Mouse (Mus musculus): ENCODE measurements around the gene Htra3. TPM values are rescaled to one million over a fixed set of nuclear protein-coding genes. Genes with fewer than 3 reads are reported as not detected.

The Htra3 gene
- polyA plus RNA-seq, 1 experiment: 9.8 TPM

DNA sequence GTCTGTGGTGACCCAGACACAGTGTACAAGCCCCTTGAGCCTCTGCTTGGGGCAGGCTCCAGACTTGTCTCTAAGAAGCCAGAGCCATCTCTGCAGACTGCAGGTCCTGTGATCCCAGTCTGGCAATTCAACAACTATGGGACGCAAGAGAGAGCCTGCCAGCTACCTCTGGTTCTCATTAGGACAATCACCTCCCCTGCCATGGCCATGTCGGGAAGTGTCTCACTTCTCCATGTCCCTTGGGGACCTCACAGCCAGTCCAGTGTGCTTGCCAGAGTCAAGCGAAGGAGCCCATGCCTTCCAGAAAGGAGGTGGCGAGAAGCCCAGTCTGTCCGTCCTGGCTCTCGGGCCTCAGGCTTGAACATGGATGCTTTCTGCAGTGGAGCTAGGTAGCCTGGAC lies 46.7 kb downstream of the Htra3 start:
- WGBS: 88% methylated on average over 6 of the region's 6 CpGs
- Histone ChIP-seq H3K4me3 (ENCODE audit: insufficient read depth, low read depth, low read length) (no peak overlapping the region), H3K27me3 (replicated peaks; ENCODE audit: control insufficient read depth, insufficient read depth, low read length) (no peaks in the 10 kb centered on the region), H3K4me1 (ENCODE audit: control insufficient read depth, insufficient read depth, low read length) (no peaks in the 10 kb centered on the region), H3K27ac (ENCODE audit: insufficient read depth, low read depth, low read length) (no peak overlapping the region), H3K36me3 (ENCODE audit: control insufficient read depth, insufficient read depth, low read length) (no peaks in the 10 kb centered on the region)
- TF ChIP-seq CTCF (conservative IDR thresholded peaks at IDR 0.05; ENCODE audit: insufficient read depth, insufficient read length, low read depth, low read length): no peak
- TF ChIP-seq POLR2A (IDR thresholded peaks at IDR 0.05; ENCODE audit: low read depth, low read length): no peak
- DNase-seq: no peak

DNA sequence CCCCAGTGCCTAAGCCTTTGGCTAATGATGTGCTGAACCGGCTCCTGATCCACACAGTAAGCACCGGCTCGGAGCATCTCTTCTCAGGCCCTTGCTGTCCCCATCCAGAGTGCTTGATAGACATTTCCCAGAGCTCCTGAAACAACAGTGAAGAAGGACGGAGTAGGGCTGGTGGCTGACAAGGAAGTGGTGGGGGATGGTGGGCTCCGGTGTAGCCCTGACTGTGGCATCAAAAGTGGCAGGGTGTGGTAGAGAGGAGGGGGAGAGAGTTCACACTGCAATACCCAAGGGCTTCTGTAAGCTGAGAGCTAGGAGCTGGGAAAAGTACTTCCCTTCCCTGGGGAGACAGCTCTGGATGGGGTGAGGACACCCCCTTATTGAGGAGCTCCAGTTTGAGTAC lies 47.8 kb downstream of the Htra3 start:
- 76% methylated on average over 5 of the region's 5 CpGs for WGBS
- Histone ChIP-seq H3K36me3 (ENCODE audit: control insufficient read depth, insufficient read depth, low read length) (no peaks in the 10 kb centered on the region), H3K4me1 (ENCODE audit: control insufficient read depth, insufficient read depth, low read length) (no peaks in the 10 kb centered on the region), H3K4me3 (ENCODE audit: insufficient read depth, low read depth, low read length) (no peak overlapping the region), H3K27me3 (replicated peaks; ENCODE audit: control insufficient read depth, insufficient read depth, low read length) (no peaks in the 10 kb centered on the region), H3K27ac (ENCODE audit: insufficient read depth, low read depth, low read length) (no peak overlapping the region)
- no peak for TF ChIP-seq CTCF (conservative IDR thresholded peaks at IDR 0.05; ENCODE audit: insufficient read depth, insufficient read length, low read depth, low read length)
- TF ChIP-seq POLR2A (IDR thresholded peaks at IDR 0.05; ENCODE audit: low read depth, low read length): no peak
- DNase-seq: no peak

DNA sequence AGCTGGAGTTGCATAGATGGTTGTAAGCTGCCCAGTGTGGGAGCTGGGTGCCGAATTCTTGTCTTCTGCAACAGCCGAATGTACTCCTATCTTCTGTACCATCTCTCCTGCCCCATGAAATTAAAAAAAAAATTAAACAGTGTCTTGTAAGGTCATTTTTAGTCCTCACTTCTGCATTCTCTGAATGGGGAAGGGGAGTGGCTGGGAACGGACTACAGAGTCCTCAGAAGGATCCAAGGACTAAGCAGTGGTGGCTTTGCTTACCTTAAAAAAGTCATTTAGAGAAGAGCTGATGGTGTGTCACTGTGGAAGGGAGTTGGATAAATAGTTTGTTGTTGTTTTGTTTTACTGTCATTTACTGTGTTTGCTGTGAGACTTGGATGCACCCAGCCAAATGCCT lies 48.4 kb downstream of the Htra3 start:
- no peak for DNase-seq
- TF ChIP-seq CTCF (conservative IDR thresholded peaks at IDR 0.05; ENCODE audit: insufficient read depth, insufficient read length, low read depth, low read length): no peak
- TF ChIP-seq POLR2A (IDR thresholded peaks at IDR 0.05; ENCODE audit: low read depth, low read length): no peak
- Histone ChIP-seq H3K36me3 (ENCODE audit: control insufficient read depth, insufficient read depth, low read length) (no peaks in the 10 kb centered on the region), H3K4me3 (ENCODE audit: insufficient read depth, low read depth, low read length) (no peak overlapping the region), H3K4me1 (ENCODE audit: control insufficient read depth, insufficient read depth, low read length) (no peaks in the 10 kb centered on the region), H3K27ac (ENCODE audit: insufficient read depth, low read depth, low read length) (no peak overlapping the region), H3K27me3 (replicated peaks; ENCODE audit: control insufficient read depth, insufficient read depth, low read length) (no peaks in the 10 kb centered on the region)
- 84% methylated on average over 3 of the region's 3 CpGs for WGBS

DNA sequence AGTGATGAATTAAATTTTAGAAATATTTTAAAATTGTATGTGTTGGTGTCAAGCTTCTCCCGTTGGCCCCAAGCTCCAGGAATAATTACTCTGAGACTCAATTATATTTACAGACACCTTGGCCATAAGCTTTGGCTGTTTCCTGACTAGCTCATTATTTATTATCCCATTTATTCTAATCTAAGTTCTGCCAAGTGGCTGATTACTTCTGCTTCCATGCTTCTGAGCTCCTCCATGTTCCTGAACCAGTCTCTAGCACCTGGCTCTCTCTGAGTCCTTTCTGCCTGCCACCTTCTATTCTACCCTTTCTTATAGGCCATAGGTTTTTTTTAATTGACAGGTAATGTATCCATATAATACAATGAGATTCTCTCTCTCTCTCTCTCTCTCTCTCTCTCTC lies 48.9 kb downstream of the Htra3 start:
- WGBS: 62% methylated on average over 1 of the region's 1 CpGs
- Histone ChIP-seq H3K4me3 (ENCODE audit: insufficient read depth, low read depth, low read length) (no peak overlapping the region), H3K27ac (ENCODE audit: insufficient read depth, low read depth, low read length) (no peak overlapping the region), H3K27me3 (replicated peaks; ENCODE audit: control insufficient read depth, insufficient read depth, low read length) (no peaks in the 10 kb centered on the region), H3K4me1 (ENCODE audit: control insufficient read depth, insufficient read depth, low read length) (no peaks in the 10 kb centered on the region), H3K36me3 (ENCODE audit: control insufficient read depth, insufficient read depth, low read length) (no peaks in the 10 kb centered on the region)
- TF ChIP-seq POLR2A (IDR thresholded peaks at IDR 0.05; ENCODE audit: low read depth, low read length) (no peak), CTCF (conservative IDR thresholded peaks at IDR 0.05; ENCODE audit: insufficient read depth, insufficient read length, low read depth, low read length) (no peak)
- no peak for DNase-seq

DNA sequence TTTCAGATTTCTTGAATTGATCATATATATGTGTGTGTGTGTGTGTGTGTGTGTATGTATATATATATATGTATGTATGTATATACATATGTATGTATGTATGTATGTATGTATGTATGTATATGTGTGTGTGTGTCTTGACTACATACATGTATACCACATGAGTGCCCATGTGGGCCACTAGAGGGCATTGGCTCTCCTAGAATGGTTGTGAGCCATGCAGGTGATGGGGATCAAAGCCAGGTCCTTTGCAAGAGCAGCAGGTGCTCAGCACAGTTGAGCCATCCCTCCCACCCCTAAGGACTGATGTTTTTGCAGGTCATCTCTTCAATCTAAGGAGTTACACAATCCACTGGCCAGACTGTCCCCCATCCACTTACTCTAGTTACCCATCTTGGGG lies 50.2 kb downstream of the Htra3 start:
- H3K4me1 ChIP-seq (ENCODE audit: control insufficient read depth, insufficient read depth, low read length): no peaks in the 10 kb centered on the region
- no peak overlapping the region for H3K4me3 ChIP-seq (ENCODE audit: insufficient read depth, low read depth, low read length)
- H3K27me3 ChIP-seq (replicated peaks; ENCODE audit: control insufficient read depth, insufficient read depth, low read length): no peaks in the 10 kb centered on the region
- no peak for DNase-seq
- no peak for TF ChIP-seq POLR2A (IDR thresholded peaks at IDR 0.05; ENCODE audit: low read depth, low read length)
- peak; percentile 57 for TF ChIP-seq CTCF (conservative IDR thresholded peaks at IDR 0.05; ENCODE audit: insufficient read depth, insufficient read length, low read depth, low read length)
- H3K36me3 ChIP-seq (ENCODE audit: control insufficient read depth, insufficient read depth, low read length): no peaks in the 10 kb centered on the region
- H3K27ac ChIP-seq (ENCODE audit: insufficient read depth, low read depth, low read length): no peak overlapping the region

DNA sequence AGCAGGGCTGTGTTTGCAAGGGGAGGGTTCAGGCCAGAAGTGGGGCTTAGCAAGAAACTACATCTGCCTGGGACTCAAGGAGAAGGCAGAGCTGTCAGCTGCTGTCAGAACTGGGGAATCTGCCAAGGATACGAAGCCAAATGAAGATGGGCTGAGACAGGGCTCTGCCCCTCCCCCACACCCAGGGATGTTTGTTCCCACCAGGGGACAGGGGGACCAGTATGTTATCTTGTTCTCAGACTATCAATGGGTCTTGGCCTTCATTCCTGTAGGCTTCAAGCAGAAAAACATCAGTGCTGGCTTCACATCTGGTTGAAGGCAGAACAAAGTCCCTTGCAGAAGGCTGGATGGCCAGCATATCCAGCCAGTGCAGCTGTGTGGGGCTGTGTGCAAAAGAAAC lies 50.9 kb downstream of the Htra3 start:
- H3K4me3 ChIP-seq (ENCODE audit: insufficient read depth, low read depth, low read length): no peak overlapping the region
- H3K36me3 ChIP-seq (ENCODE audit: control insufficient read depth, insufficient read depth, low read length): no peaks in the 10 kb centered on the region
- TF ChIP-seq CTCF (conservative IDR thresholded peaks at IDR 0.05; ENCODE audit: insufficient read depth, insufficient read length, low read depth, low read length): no peak
- no peak for TF ChIP-seq POLR2A (IDR thresholded peaks at IDR 0.05; ENCODE audit: low read depth, low read length)
- no peak overlapping the region for H3K27ac ChIP-seq (ENCODE audit: insufficient read depth, low read depth, low read length)
- 65% methylated on average over 1 of the region's 1 CpGs for WGBS
- no peaks in the 10 kb centered on the region for H3K27me3 ChIP-seq (replicated peaks; ENCODE audit: control insufficient read depth, insufficient read depth, low read length)
- no peaks in the 10 kb centered on the region for H3K4me1 ChIP-seq (ENCODE audit: control insufficient read depth, insufficient read depth, low read length)
- no peak for DNase-seq

DNA sequence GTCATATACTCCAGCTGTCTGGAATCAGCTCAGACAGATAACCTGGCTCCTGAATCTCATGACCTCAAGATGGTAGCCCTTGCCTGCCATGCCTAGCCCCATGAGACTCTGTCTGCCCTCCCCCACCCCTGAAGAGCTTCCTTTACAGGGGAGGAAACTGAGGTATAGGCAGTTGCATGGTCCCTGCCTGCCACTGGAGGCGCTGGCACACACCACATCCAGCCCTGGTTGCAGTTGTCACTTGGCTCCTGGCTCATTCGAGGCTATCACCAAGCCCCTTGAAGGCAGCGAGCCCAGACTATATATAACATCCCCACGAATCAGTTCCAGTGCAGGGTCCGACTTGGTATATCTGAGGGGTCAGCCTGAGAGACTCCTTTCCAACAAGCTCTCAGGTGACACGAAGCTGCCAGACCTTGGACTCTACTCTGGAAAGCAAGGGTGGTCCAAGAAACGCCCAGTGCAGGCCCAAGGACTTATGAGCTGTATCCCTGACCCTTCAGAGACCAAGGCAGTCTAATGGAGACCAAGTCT lies 52.2 kb downstream of the Htra3 start:
- Histone ChIP-seq H3K27me3 (replicated peaks; ENCODE audit: control insufficient read depth, insufficient read depth, low read length) (no peaks in the 10 kb centered on the region), H3K36me3 (ENCODE audit: control insufficient read depth, insufficient read depth, low read length) (no peaks in the 10 kb centered on the region), H3K4me3 (ENCODE audit: insufficient read depth, low read depth, low read length) (no peak overlapping the region), H3K4me1 (ENCODE audit: control insufficient read depth, insufficient read depth, low read length) (no peaks in the 10 kb centered on the region), H3K27ac (ENCODE audit: insufficient read depth, low read depth, low read length) (no peak overlapping the region)
- WGBS: 68% methylated on average over 7 of the region's 7 CpGs
- no peak for DNase-seq
- TF ChIP-seq CTCF (conservative IDR thresholded peaks at IDR 0.05; ENCODE audit: insufficient read depth, insufficient read length, low read depth, low read length): peak; percentile 59
- TF ChIP-seq POLR2A (IDR thresholded peaks at IDR 0.05; ENCODE audit: low read depth, low read length): no peak

DNA sequence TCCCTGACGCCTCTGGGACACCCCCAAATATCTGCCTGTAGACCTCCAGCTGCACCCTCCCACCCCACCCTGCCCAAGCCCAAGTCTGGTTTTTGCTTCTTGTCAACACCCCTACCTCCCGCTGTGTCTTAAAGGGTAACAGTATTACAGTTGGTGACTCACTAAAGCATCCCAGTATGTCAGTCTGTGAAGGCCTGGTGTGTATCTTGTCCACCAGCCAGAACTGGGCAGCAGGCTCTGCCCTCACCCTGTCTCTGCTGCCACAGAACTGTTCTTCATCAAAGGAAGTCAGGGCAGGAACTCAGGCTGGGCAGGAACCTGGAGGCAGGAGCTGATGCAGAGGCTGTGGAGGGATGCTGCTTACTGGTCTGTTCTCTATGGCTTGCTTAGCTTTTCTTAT lies 53.2 kb downstream of the Htra3 start:
- 86% methylated on average over 2 of the region's 2 CpGs for WGBS
- Histone ChIP-seq H3K4me1 (ENCODE audit: control insufficient read depth, insufficient read depth, low read length) (no peaks in the 10 kb centered on the region), H3K27ac (ENCODE audit: insufficient read depth, low read depth, low read length) (no peak overlapping the region), H3K27me3 (replicated peaks; ENCODE audit: control insufficient read depth, insufficient read depth, low read length) (no peaks in the 10 kb centered on the region), H3K4me3 (ENCODE audit: insufficient read depth, low read depth, low read length) (no peak overlapping the region), H3K36me3 (ENCODE audit: control insufficient read depth, insufficient read depth, low read length) (no peaks in the 10 kb centered on the region)
- DNase-seq: no peak
- no peak for TF ChIP-seq CTCF (conservative IDR thresholded peaks at IDR 0.05; ENCODE audit: insufficient read depth, insufficient read length, low read depth, low read length)
- TF ChIP-seq POLR2A (IDR thresholded peaks at IDR 0.05; ENCODE audit: low read depth, low read length): no peak
